Mouse (Mus musculus): ENCODE results near the gene Dcakd. TPM values are rescaled to one million over a fixed set of nuclear protein-coding genes. Genes with fewer than 3 reads are reported as not detected.

Dcakd gene
- polyA plus RNA-seq, 1 experiment from 2014 or later = 220 TPM

DNA sequence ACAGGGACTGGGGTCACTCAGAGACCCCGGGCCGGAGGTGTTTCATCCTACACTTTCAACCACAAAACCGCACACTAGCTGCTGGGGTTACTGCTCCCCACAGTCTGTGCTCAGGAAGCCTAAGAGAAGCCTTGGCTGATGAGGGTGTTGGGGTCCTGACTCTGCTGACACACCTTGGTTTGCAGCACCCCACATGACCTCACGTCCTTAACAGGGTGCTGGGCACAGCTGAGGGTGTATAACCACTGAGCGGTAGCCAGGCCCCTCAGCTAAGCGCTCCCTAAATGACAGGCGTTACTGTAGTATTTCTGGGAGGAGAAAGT lies 29.9 kb downstream of the Dcakd start:
- Histone ChIP-seq H3K9me3 (replicated peaks; ENCODE audit: control insufficient read depth, low read length) (no peaks in the 10 kb centered on the region), H3K27me3 (replicated peaks; ENCODE audit: control insufficient read depth, insufficient read depth, low read length) (no peaks in the 10 kb centered on the region), H3K4me2 (ENCODE audit: low read length) (no peak overlapping the region), H3K27ac (ENCODE audit: low read depth, low read length) (no peak overlapping the region), H3K4me1 (ENCODE audit: control insufficient read depth, insufficient read depth, low read length) (no peaks in the 10 kb centered on the region), H3K4me3 (ENCODE audit: low read depth, low read length) (no peak overlapping the region), H3K9ac (ENCODE audit: low read length) (no peak overlapping the region), H3K36me3 (ENCODE audit: control insufficient read depth, insufficient read depth, low read length) (peaks cover 62% of the 10 kb centered on the region)
- DNase-seq (ENCODE audit: low spot score) (no peak), ATAC-seq (no peak)
- 96% methylated on average over 7 of the region's 7 CpGs for WGBS

- DNase-seq (ENCODE audit: low spot score) (no peak), ATAC-seq (no peak)
- 91% methylated on average over 12 of the region's 12 CpGs for WGBS
- no peak overlapping the region for H3K4me3 ChIP-seq (ENCODE audit: low read depth, low read length)
- no peak overlapping the region for H3K4me2 ChIP-seq (ENCODE audit: low read length)
- H3K9ac ChIP-seq (ENCODE audit: low read length) = no peak overlapping the region
- H3K9me3 ChIP-seq (replicated peaks; ENCODE audit: control insufficient read depth, low read length) = no peaks in the 10 kb centered on the region
- no peaks in the 10 kb centered on the region for H3K27me3 ChIP-seq (replicated peaks; ENCODE audit: control insufficient read depth, insufficient read depth, low read length)
- no peak overlapping the region for H3K27ac ChIP-seq (ENCODE audit: low read depth, low read length)
- H3K36me3 ChIP-seq (ENCODE audit: control insufficient read depth, insufficient read depth, low read length) = peaks cover 62% of the 10 kb centered on the region
- peaks cover under 1% of the 10 kb centered on the region; the same call in 1 of the 2 replicates for H3K4me1 ChIP-seq (ENCODE audit: control insufficient read depth, insufficient read depth, low read length)
These were observed 31.0 kb downstream of the Dcakd start for GRCm38 (mm10) chr11:102996991-102997770.

GRCm38 (mm10) chr11:102996385-102996784 lies 31.7 kb downstream of the Dcakd start:
- no peak for ATAC-seq
- H3K36me3 ChIP-seq (ENCODE audit: control insufficient read depth, insufficient read depth, low read length) = peaks cover 62% of the 10 kb centered on the region
- no peak overlapping the region for H3K9ac ChIP-seq (ENCODE audit: low read length)
- H3K4me1 ChIP-seq (ENCODE audit: control insufficient read depth, insufficient read depth, low read length) = peaks cover 5% of the 10 kb centered on the region; the same call in 1 of the 2 replicates
- H3K4me3 ChIP-seq (ENCODE audit: low read depth, low read length) = no peak overlapping the region
- no peak for DNase-seq (ENCODE audit: low spot score)
- no peaks in the 10 kb centered on the region for H3K9me3 ChIP-seq (replicated peaks; ENCODE audit: control insufficient read depth, low read length)
- 91% methylated on average over 7 of the region's 7 CpGs for WGBS
- 0 out of 2 replicates have a peak, but pooled peaks cover under 1% of the 10 kb centered on the region for H3K27me3 ChIP-seq (replicated peaks; ENCODE audit: control insufficient read depth, insufficient read depth, low read length)
- H3K4me2 ChIP-seq (ENCODE audit: low read length) = no peak overlapping the region
- H3K27ac ChIP-seq (ENCODE audit: low read depth, low read length) = no peak overlapping the region

DNA sequence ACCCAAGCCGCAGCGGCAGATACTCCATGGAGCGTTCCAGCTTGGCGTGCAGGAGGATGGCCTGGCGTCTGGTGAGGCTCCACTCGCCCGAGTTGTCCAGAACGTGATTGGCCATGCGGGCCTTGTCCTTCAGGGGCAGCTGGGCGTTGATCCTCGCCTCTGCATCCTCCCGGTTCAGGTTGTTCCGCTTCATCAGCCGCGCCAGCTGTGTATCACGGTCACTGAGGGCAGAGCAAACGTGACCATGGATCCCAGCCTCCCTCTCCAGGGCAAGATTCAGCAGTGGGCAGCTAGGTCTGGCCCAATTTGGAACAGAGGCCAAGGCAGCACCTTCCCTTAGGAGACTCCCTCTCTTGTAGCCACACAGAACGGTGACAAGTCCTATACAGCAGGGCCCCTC lies 33.2 kb downstream of the Dcakd start:
- Histone ChIP-seq H3K4me1 (ENCODE audit: control insufficient read depth, insufficient read depth, low read length) (peaks cover 5% of the 10 kb centered on the region; the same call in 1 of the 2 replicates), H3K27ac (ENCODE audit: low read depth, low read length) (no peak overlapping the region), H3K27me3 (replicated peaks; ENCODE audit: control insufficient read depth, insufficient read depth, low read length) (0 out of 2 replicates have a peak, but pooled peaks cover 7% of the 10 kb centered on the region), H3K4me2 (ENCODE audit: low read length) (no peak overlapping the region), H3K36me3 (ENCODE audit: control insufficient read depth, insufficient read depth, low read length) (peaks cover 60% of the 10 kb centered on the region), H3K4me3 (ENCODE audit: low read depth, low read length) (no peak overlapping the region), H3K9me3 (replicated peaks; ENCODE audit: control insufficient read depth, low read length) (no peaks in the 10 kb centered on the region), H3K9ac (ENCODE audit: low read length) (no peak overlapping the region)
- WGBS = 87% methylated on average over 18 of the region's 18 CpGs
- DNase-seq (ENCODE audit: low spot score) (no peak), ATAC-seq (no peak)

DNA sequence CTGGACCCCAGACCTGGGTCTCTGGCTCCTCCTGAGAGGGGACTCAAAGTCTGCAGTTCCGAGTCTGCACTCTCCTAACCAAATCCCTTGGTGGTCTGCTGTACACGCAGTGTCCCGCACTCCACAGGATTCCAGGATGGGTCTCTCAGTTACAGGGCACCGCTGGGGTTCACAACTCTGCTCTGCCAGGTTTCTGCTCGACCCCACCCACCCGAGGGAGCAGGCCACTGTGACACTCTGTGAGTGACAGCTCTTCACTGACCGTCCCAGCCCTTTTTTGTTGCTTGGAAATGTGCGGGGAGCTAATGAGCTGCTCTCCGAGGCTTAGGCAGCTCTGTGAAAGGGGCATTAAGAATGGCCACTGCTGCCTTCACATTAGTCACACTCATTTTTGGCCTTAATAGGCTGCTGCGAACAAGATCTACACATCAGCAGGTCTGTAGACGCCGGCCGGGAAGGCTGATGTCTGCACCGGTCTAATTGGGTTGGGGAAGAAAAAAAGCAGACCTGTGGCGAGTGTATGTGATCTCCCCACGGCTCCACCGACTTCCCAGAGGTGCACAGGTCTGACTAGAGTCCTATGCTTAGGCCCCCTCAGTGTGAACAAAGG lies 34.6 kb downstream of the Dcakd start:
- Histone ChIP-seq H3K36me3 (ENCODE audit: control insufficient read depth, insufficient read depth, low read length) (peaks cover 45% of the 10 kb centered on the region), H3K4me2 (ENCODE audit: low read length) (no peak overlapping the region), H3K9me3 (replicated peaks; ENCODE audit: control insufficient read depth, low read length) (no peaks in the 10 kb centered on the region), H3K27ac (ENCODE audit: low read depth, low read length) (no peak overlapping the region), H3K4me1 (ENCODE audit: control insufficient read depth, insufficient read depth, low read length) (peaks cover 10% of the 10 kb centered on the region; the same call in 1 of the 2 replicates), H3K4me3 (ENCODE audit: low read depth, low read length) (no peak overlapping the region), H3K27me3 (replicated peaks; ENCODE audit: control insufficient read depth, insufficient read depth, low read length) (peaks cover 14% of the 10 kb centered on the region; the same call in 1 of the 2 replicates), H3K9ac (ENCODE audit: low read length) (no peak overlapping the region)
- peak; percentile 19 for ATAC-seq
- DNase-seq (ENCODE audit: low spot score) = peak; percentile 48
- 11% methylated on average over 17 of the region's 17 CpGs for WGBS

GRCm38 (mm10) chr11:102992940-102993339 lies 35.2 kb downstream of the Dcakd start:
- Histone ChIP-seq H3K27me3 (replicated peaks; ENCODE audit: control insufficient read depth, insufficient read depth, low read length) (peaks cover 14% of the 10 kb centered on the region; the same call in 1 of the 2 replicates), H3K9me3 (replicated peaks; ENCODE audit: control insufficient read depth, low read length) (no peaks in the 10 kb centered on the region), H3K4me2 (ENCODE audit: low read length) (no peak overlapping the region), H3K27ac (ENCODE audit: low read depth, low read length) (0 out of 2 replicates have a peak overlapping the region, but pooled peaks have one; percentile 11), H3K9ac (ENCODE audit: low read length) (no peak overlapping the region), H3K4me1 (ENCODE audit: control insufficient read depth, insufficient read depth, low read length) (peaks cover 10% of the 10 kb centered on the region; the same call in 1 of the 2 replicates), H3K4me3 (ENCODE audit: low read depth, low read length) (no peak overlapping the region), H3K36me3 (ENCODE audit: control insufficient read depth, insufficient read depth, low read length) (peaks cover 39% of the 10 kb centered on the region)
- peak; percentile 73 for DNase-seq (ENCODE audit: low spot score)
- ATAC-seq = peak; percentile 54
- WGBS = 4% methylated on average over 5 of the region's 5 CpGs

GRCm38 (mm10) chr11:102991681-102992080 lies 36.5 kb downstream of the Dcakd start:
- peaks cover 27% of the 10 kb centered on the region for H3K36me3 ChIP-seq (ENCODE audit: control insufficient read depth, insufficient read depth, low read length)
- no peak overlapping the region for H3K27ac ChIP-seq (ENCODE audit: low read depth, low read length)
- WGBS = 4% methylated on average over 16 of the region's 16 CpGs
- peak overlapping the region; percentile 46 for H3K9ac ChIP-seq (ENCODE audit: low read length)
- no peak overlapping the region for H3K4me3 ChIP-seq (ENCODE audit: low read depth, low read length)
- H3K4me1 ChIP-seq (ENCODE audit: control insufficient read depth, insufficient read depth, low read length) = peaks cover 12% of the 10 kb centered on the region; the same call in 1 of the 2 replicates
- no peaks in the 10 kb centered on the region for H3K9me3 ChIP-seq (replicated peaks; ENCODE audit: control insufficient read depth, low read length)
- peaks cover 14% of the 10 kb centered on the region; the same call in 1 of the 2 replicates for H3K27me3 ChIP-seq (replicated peaks; ENCODE audit: control insufficient read depth, insufficient read depth, low read length)
- no peak for ATAC-seq
- H3K4me2 ChIP-seq (ENCODE audit: low read length) = peak overlapping the region; percentile 30
- DNase-seq (ENCODE audit: low spot score) = peak; percentile 52

- H3K4me2 ChIP-seq (ENCODE audit: low read length) = peak overlapping the region; percentile 65
- H3K4me3 ChIP-seq (ENCODE audit: low read depth, low read length) = peak overlapping the region; percentile 30
- 1% methylated on average over 29 of the region's 29 CpGs for WGBS
- H3K9me3 ChIP-seq (replicated peaks; ENCODE audit: control insufficient read depth, low read length) = no peaks in the 10 kb centered on the region
- H3K9ac ChIP-seq (ENCODE audit: low read length) = peak overlapping the region; percentile 49
- peaks cover 13% of the 10 kb centered on the region for H3K36me3 ChIP-seq (ENCODE audit: control insufficient read depth, insufficient read depth, low read length)
- H3K27me3 ChIP-seq (replicated peaks; ENCODE audit: control insufficient read depth, insufficient read depth, low read length) = peaks cover 14% of the 10 kb centered on the region; the same call in 1 of the 2 replicates
- ATAC-seq (no peak), DNase-seq (ENCODE audit: low spot score) (peak; percentile 51)
- no peak overlapping the region for H3K27ac ChIP-seq (ENCODE audit: low read depth, low read length)
- H3K4me1 ChIP-seq (ENCODE audit: control insufficient read depth, insufficient read depth, low read length) = peaks cover 12% of the 10 kb centered on the region; the same call in 1 of the 2 replicates
These were observed 37.9 kb downstream of the Dcakd start for GRCm38 (mm10) chr11:102990152-102990663.
